Mouse (Mus musculus) kidney, adult 18-20 months (tissue): Measurements from ENCODE around the gene Jph2.
"Not testable (repeated sequence)": the region's sequence is repeated elsewhere in the genome, so short reads cannot be mapped to it uniquely, and the experiment has no call there.

Experiments used
- DNase-seq: peaks from one replicate; pipeline ENCODE4 v3.0.0; 2021

The Jph2 gene

DNA sequence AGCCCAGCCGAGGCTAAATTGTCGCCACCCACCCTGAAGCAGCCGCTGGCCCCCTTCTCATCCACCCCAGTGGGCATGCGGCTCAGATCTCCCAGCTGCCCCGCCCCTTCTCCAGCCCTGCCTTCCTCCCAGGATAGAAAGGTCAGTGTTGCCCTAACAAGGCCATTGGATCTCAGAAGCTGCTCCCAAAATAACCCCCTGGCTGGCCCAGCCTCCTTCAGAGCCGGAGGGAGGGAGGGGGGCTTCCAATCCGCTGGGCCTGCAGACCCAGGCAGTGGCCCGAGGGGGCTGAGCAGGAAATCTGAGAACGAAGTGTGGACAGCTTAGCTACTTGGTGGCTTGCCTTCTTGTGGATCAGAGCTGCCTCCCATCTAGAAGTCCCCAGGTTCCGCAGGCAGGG, at the start of gene Jph2:
TSS of gene Jph2 (minus strand) at position 89 of the 400 bp plus-strand sequence.
- DNase-seq, result no peak

- no peak for DNase-seq
These were observed 49.6 kb upstream of the Jph2 start for GRCm38 (mm10) chr2:163447375-163447774.

DNA sequence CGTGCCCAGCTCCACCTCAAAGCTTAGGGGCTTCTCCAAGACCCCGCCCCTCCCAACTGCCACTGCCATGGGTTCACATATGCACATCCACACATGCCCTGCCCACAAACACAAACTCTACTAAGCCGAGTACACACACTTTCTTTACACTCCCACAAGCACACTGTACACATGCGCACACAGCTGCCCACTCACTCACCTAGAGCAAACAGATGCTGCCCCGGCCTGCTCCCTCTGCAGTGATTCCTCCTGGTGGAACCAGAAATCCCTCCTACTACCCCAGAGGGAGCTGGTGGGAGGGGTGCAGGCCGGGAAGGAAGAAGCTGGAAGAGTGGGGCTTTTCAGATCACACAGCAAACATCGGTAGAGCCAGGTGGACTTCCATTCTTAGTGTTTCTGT, 46.2 kb upstream of the Jph2 start:
- no peak for DNase-seq

DNA sequence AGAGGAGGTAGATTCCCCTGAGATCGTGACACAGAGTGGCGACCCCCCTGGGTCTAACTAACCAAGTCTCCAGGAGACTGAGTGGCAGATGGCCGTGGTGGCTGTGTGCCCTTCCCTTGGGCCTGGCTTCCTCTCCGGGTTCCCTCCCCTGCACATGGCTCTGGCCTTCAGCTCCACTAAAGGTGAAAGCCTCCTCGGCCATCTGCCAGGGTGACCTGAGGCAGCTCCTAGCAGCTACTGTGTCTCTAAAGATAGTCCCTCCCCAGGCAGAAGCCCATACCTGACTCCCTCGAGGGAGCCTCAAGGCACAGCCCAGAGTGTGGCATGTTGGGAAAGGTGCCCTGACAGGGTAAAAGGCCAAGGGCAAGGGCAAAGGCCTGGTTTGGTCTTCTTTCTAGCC, 45.8 kb upstream of the Jph2 start:
- no peak for DNase-seq

GRCm38 (mm10) chr2:163439488-163439887, 41.7 kb upstream of the Jph2 start:
- DNase-seq, result no peak

- no peak for DNase-seq
These were observed 41.0 kb upstream of the Jph2 start for GRCm38 (mm10) chr2:163438619-163439451.

DNA sequence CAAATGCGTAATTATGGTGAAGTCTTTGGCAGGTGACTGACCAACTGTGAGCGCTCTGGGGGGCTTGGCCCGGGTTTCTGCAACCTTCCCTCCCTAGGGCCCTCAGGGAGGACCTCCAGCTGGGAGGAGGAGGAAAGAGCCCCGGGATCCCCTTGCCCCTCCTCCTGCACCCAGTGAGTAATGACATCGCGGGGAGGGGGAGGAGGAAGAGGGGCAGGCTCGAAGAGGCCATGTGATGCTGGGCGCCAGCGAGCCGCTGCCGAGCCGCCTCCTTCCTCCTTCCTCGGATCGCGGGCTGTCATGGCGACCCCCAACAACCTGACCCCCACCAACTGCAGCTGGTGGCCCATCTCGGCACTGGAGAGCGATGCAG, 40.4 kb upstream of the Jph2 start, which contains the start of gene Gdap1l1:
TSS of gene Gdap1l1 (plus strand) at position 231 of the 373 bp plus-strand sequence.
- no peak for DNase-seq

DNA sequence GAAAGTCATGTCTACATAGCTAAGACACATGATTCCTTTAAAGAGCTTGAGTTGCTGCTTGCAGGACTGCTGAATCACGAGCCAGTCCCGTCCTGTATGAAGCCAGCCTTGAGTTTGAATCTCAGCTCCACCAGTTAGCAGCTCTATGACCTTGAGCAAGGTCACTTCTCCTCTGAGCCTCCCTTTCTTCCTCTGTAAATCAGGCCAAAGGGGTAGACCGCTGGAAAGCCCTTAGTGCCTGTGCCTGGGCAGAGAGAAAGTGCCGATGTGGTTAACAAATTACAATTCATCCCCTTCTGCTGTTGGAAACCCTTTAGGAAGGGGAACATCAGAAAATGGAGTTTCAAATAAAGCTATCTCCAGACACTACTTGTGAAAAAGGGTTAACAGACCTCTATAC, 40.0 kb upstream of the Jph2 start:
- DNase-seq, result no peak

GRCm38 (mm10) chr2:163433971-163434370, 36.2 kb upstream of the Jph2 start:
- no peak for DNase-seq

DNA sequence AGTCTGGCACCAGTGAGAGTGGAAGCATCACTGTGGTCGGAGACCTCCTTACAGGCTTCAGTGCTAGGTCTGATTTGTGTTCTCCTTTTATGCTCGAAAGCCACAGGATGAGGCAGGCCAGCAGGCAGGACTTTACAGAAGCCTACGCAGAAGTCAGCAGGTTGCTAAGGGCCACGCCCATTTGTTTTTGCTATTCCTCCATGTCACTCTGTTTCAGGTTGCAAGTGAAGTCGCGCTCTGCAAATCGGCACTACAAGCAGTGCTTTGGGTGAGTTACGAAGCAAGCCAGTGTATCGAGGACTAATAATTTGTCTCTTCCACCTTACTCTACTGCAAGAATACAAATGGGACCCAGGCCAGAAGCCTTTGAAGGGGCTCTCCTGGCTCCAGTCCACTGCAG, 33.5 kb upstream of the Jph2 start:
- no peak for DNase-seq

DNA sequence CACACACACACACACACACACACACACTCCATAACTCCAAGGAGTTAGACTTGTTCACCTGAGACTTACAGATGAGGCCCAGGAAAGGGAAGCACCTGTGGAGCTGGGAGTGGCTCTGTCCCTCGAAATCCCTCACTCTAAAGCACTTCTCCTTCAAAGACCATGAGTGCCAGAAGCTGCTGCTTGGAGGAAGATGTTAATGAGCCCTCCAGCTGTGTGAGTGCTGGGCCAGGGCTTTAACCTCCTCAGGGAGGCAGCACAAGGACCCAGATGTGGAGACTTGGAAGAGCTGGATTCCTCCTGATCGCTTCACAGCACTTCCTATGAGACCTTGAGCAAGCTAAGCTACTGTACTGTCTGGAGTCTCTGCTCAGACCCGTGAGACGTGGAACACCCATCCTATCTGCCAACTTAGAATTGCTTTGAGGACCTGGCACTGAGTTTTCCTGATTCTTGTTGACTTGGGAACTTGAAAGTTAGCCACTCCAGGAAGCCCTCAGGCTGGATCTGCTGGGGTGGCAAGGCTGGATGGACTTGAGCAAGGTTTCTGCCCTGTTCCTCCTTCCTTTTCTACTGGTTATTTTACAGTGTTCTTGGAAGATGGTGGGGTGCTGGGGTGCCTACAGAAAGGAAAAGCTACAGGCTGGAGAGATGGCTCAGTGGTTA, 30.7 kb upstream of the Jph2 start:
- DNase-seq, result no peak

GRCm38 (mm10) chr2:163424597-163424996, 26.8 kb upstream of the Jph2 start, which contains the start of gene Oser1:
TSS of gene Oser1 (minus strand) at chr2:163424697.
- DNase-seq, result no peak

GRCm38 (mm10) chr2:163422895-163423660, 25.3 kb upstream of the Jph2 start:
- peak; percentile 40 for DNase-seq

- DNase-seq, result no peak
These were observed 22.6 kb upstream of the Jph2 start for GRCm38 (mm10) chr2:163420366-163420886.

- peak; percentile 99 for DNase-seq
These were observed 21.7 kb upstream of the Jph2 start for GRCm38 (mm10) chr2:163419346-163420045.

GRCm38 (mm10) chr2:163418841-163419345, 21.1 kb upstream of the Jph2 start:
- DNase-seq, result no peak

DNA sequence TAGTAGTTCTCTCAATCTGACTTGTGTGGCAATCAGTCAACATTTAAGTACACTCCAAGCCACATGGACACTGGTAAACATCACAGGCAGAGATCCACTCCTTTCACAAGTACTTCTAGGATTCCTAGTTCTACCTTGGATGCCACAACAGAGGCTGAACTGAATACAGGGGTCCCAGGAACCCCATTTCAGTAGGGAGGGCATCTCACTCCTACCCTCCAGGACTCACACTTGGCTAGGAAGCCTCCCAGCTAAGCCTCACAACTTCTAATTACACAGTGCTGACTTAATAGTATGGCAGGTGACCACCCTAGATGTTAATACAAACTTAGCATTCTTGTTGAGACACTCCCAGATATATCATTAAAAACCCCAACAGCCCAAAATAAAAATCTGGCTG, 20.0 kb upstream of the Jph2 start:
- no peak for DNase-seq

DNA sequence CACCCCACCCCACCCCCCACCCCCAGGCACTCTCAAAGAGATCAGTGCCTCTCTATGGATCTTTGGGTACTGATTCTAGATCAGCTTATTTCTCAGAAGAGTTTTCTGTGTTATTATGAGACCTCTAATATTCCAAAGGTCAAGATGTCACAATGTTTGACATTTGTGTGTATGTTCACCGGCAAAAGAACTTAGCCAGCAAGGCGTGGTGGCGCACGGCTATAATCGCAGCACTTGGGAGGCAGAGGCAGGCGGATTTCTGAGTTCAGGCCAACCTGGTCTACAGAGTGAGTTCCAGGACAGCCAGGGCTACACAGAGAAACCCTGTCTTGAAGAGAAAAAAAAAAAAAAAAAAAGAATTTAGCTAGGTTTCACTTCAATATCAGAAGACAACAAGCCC, 19.2 kb upstream of the Jph2 start:
- no peak for DNase-seq

GRCm38 (mm10) chr2:163412846-163413590, 15.2 kb upstream of the Jph2 start:
- DNase-seq, result no peak

DNA sequence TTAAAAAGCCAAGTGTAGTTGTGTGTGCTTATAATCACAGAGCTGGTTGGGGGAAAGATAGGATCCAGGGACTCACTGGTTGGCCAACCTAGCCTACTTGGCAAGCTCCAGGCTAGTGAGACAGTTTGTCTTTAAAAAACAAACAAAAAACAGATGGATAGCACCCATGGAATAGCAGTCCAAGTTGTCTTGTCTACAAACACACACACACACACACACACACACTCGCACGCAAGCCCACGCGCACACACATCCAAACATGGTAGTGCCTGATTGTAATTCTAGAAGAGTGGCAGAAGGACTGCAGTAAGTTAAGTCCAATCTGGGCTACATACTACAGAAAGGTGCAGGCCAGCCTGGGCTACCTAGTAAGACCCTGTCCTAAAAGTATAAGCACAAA, 14.6 kb upstream of the Jph2 start:
- no peak for DNase-seq

- no peak for DNase-seq
These were observed 14.0 kb upstream of the Jph2 start for GRCm38 (mm10) chr2:163411840-163412239.

DNA sequence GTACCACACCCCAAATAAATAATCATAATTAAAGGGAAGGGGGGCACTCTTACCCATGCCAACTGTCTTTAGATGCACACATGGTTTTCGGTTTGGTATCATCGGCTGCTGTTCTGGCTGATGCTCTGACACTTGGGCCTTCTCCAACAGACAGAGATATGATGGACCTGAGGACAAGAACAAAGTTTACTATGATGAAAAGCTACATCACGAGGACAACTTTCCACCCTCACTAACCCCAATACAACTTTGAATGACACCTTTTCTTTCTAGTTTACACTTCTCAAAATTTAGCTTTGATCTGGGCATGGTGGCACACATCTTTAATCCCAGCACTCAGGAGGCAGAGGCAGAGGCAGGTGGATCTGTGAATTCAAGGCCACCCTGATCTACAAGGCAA, 13.6 kb upstream of the Jph2 start:
- not testable (repeated sequence) for DNase-seq
